Mouse (Mus musculus) thymus, adult 18-20 months (tissue): ENCODE measurements around the gene Surf1.
"Not testable (repeated sequence)": the region's sequence is repeated elsewhere in the genome, so short reads cannot be mapped to it uniquely, and the experiment has no call there.

Experiments
- DNase-seq, 2 experiments: peaks; one replicate each; pipeline ENCODE4 v3.0.0; 2022; ENCODE audit warnings: mixed read lengths in 2 of 2

Gene Surf1

GRCm38 (mm10) chr2:26886170-26886569 lies 30.2 kb downstream of the Surf1 start:
- not testable (repeated sequence) for DNase-seq

DNA sequence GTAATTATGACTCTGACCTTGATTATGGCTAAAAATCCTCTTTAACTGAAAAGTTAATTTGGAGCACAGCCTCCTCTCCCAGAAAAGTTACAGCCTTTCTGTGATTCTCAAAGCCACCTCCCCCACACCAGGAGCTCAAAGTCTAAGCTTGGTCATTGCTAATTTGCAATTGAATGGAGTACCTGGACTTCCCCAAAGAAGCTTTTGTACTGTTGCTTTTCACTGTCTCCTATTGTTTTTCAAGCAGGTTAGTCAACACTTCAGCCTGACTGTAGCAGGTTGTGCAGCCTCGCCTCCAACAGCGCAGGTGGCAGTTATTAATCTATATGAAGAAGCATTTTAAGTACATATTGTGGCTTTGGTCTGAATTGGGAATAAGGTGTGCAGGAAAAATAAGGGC lies 30.8 kb downstream of the Surf1 start:
- not testable (repeated sequence) for DNase-seq

- DNase-seq = no peak
Measured at GRCm38 (mm10) chr2:26878571-26878970, 37.8 kb downstream of the Surf1 start.

DNA sequence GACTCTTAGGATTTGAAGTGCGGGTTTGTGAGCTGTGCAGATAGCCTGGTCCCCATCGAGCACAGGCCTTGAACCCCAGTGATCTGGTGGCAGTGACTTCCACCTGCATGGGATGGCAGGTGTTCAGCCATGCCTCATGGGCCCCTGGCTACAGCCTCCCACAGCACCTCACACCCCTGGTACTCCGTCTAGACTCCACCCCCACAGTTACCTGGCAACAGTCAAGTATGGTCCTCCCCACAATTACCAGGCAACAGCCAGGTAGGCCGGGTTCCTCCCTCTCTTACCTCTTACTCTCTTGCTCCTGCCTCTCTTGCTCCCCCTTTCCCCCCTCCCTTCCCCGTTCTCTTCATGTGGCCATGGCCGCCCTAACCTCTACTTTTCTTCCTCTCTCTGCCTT lies 45.7 kb downstream of the Surf1 start:
- no peak for DNase-seq

GRCm38 (mm10) chr2:26864879-26865278 lies 51.5 kb downstream of the Surf1 start, which contains the start of gene Abo:
TSS of gene Abo (minus strand) at chr2:26864979.
- no peak for DNase-seq
